Mouse (Mus musculus) c-Kit-negative CD71-positive TER-119-positive erythroid progenitor cells, embryonic 14.5 days (primary cell): ENCODE results near the gene Smg6.

Source experiments
- DNase-seq: peaks from one replicate; pipeline ENCODE4 v3.0.0-alpha.2; 2013; ENCODE audit warnings: low read depth, low spot score

Gene Smg6

GRCm38 (mm10) chr11:75108909-75109308, 183.3 kb downstream of the Smg6 start:
- no peak for DNase-seq

GRCm38 (mm10) chr11:75116379-75116778, 190.8 kb downstream of the Smg6 start:
- DNase-seq, result no peak

- DNase-seq, result no peak
These were observed 192.5 kb downstream of the Smg6 start for GRCm38 (mm10) chr11:75118141-75118540.

GRCm38 (mm10) chr11:75119298-75119697, 193.7 kb downstream of the Smg6 start:
- DNase-seq, result no peak

- no peak for DNase-seq
These were observed 194.2 kb downstream of the Smg6 start for GRCm38 (mm10) chr11:75119841-75120240.

GRCm38 (mm10) chr11:75121348-75121747, 195.7 kb downstream of the Smg6 start:
- DNase-seq, result no peak

- DNase-seq, result no peak
These were observed 198.8 kb downstream of the Smg6 start for GRCm38 (mm10) chr11:75124406-75124805.

GRCm38 (mm10) chr11:75126384-75126783, 200.8 kb downstream of the Smg6 start:
- no peak for DNase-seq

GRCm38 (mm10) chr11:75129481-75129880, 203.9 kb downstream of the Smg6 start:
- no peak for DNase-seq

GRCm38 (mm10) chr11:75131300-75131699, 205.7 kb downstream of the Smg6 start:
- no peak for DNase-seq

GRCm38 (mm10) chr11:75132278-75132677, 206.7 kb downstream of the Smg6 start:
- no peak for DNase-seq

- DNase-seq, result no peak
These were observed 207.8 kb downstream of the Smg6 start for GRCm38 (mm10) chr11:75133391-75133790.

GRCm38 (mm10) chr11:75133951-75134350, 208.3 kb downstream of the Smg6 start:
- no peak for DNase-seq

GRCm38 (mm10) chr11:75134485-75135068, 209.0 kb downstream of the Smg6 start:
- no peak for DNase-seq

- DNase-seq, result no peak
These were observed 209.7 kb downstream of the Smg6 start for GRCm38 (mm10) chr11:75135358-75135757.

GRCm38 (mm10) chr11:75136666-75137398, 211.2 kb downstream of the Smg6 start:
- DNase-seq, result no peak

GRCm38 (mm10) chr11:75139122-75139963, 213.7 kb downstream of the Smg6 start:
- DNase-seq, result no peak

- DNase-seq, result no peak
These were observed 214.8 kb downstream of the Smg6 start for GRCm38 (mm10) chr11:75140431-75140830.

GRCm38 (mm10) chr11:75141038-75141437, 215.4 kb downstream of the Smg6 start:
- DNase-seq, result no peak

- DNase-seq, result no peak
These were observed 216.3 kb downstream of the Smg6 start for GRCm38 (mm10) chr11:75141913-75142312.

GRCm38 (mm10) chr11:75142749-75143148, 217.1 kb downstream of the Smg6 start:
- DNase-seq, result no peak

- DNase-seq, result no peak
These were observed 220.2 kb downstream of the Smg6 start for GRCm38 (mm10) chr11:75145841-75146240.
